Mouse (Mus musculus) heart, embryonic 16.5 days (tissue): Measurements from ENCODE around the gene Tnnc2. TPM values are rescaled to one million over a fixed set of nuclear protein-coding genes. Genes with fewer than 3 reads are reported as not detected.

Experiments used
- ATAC-seq: fragments of 200-750 bp; cut with Nextera tagmentation; replicated peaks from 2 replicates; pipeline ENCODE4 v1.8.0; 2017; ENCODE audit warnings: moderate number of reproducible peaks; ENCODE audit not compliant: insufficient read depth, low FRiP score; ENCODE audit errors: extremely low read depth
- H3K27ac ChIP-seq: fragments of 300-500 bp; sonication (generic); 2 replicates; pipeline ENCODE4 v1.5.1; 2014; ENCODE audit warnings: mild to moderate bottlenecking, low read length, control low read depth, moderate library complexity
- H3K27me3 ChIP-seq: fragments of 300-500 bp; sonication (generic); 2 replicates; pipeline ENCODE4 v1.6.1; 2014; ENCODE audit warnings: low read length, mixed read lengths; ENCODE audit not compliant: control insufficient read depth, insufficient read depth
- H3K36me3 ChIP-seq: fragments of 300-500 bp; sonication (generic); 2 replicates; pipeline ENCODE4 v1.6.1; 2014; ENCODE audit not compliant: control insufficient read depth, insufficient read depth
- H3K4me1 ChIP-seq: fragments of 300-500 bp; sonication (generic); 2 replicates; pipeline ENCODE4 v1.6.1; 2014; ENCODE audit warnings: low read length, mixed read lengths; ENCODE audit not compliant: control insufficient read depth, insufficient read depth
- H3K4me2 ChIP-seq: fragments of 300-500 bp; sonication (generic); 2 replicates; pipeline ENCODE4 v1.6.1; 2014; ENCODE audit warnings: low read depth, mild to moderate bottlenecking, control low read depth, low read length
- H3K4me3 ChIP-seq: fragments of 300-500 bp; sonication (generic); 2 replicates; pipeline ENCODE4 v1.5.1; 2014; ENCODE audit warnings: mild to moderate bottlenecking, control low read depth, low read length
- H3K9ac ChIP-seq: fragments of 300-500 bp; sonication (generic); 2 replicates; pipeline ENCODE4 v1.6.1; 2014; ENCODE audit warnings: low read length, control low read depth
- H3K9me3 ChIP-seq: fragments of 300-500 bp; sonication (generic); replicated peaks from 2 replicates; pipeline ENCODE4 v1.6.1; 2016; ENCODE audit warnings: low read length; ENCODE audit not compliant: control insufficient read depth
- WGBS: fragments of 180-500 bp; shearing (Covaris S2); extraction: QIAGEN DNeasy Blood & Tissue Kit; methylation state at CpG from one replicate; pipeline ENCODE4 v1.1.7; 2014; 5-methylcytosine and 5-hydroxymethylcytosine counted together
- polyA plus RNA-seq: library from polyadenylated mRNA; unstranded; fragments of >200 nt; fragmentation: Nextera tagmentation; extraction: Ambion mirVana; gene quantifications from 2 replicates; pipeline ENCODE4 v1.2.1, GENCODE M21; 2015

Gene Tnnc2
- polyA plus RNA-seq, 1 experiment from 2014 or later, result 28.8 TPM

DNA sequence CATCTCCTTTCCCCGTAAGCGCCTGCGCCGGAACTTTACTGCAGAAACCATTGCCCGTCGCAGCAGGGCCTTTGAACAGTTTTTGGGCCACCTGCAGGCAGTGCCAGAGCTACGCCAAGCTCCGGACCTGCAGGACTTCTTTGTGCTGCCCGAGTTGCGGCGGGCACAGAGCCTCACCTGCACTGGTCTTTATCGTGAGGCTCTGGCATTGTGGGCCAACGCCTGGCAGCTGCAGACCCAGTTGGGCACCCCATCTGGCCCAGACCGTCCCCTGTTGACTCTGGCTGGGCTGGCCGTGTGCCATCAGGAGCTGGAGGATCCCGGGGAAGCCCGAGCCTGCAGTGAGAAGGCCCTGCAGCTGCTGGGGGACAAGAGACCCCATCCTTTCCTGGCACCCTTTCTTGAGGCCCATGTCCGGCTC, 12.1 kb upstream of the Tnnc2 start:
- 87% methylated on average over 18 of the region's 18 CpGs for WGBS
- no peak overlapping the region for H3K4me3 ChIP-seq
- H3K9ac ChIP-seq, result no peak overlapping the region
- no peak overlapping the region for H3K4me2 ChIP-seq
- peaks cover 28% of the 10 kb centered on the region for H3K4me1 ChIP-seq
- no peak overlapping the region for H3K27ac ChIP-seq
- H3K27me3 ChIP-seq, result no peaks in the 10 kb centered on the region
- H3K9me3 ChIP-seq, result no peaks in the 10 kb centered on the region
- H3K36me3 ChIP-seq, result peaks cover 17% of the 10 kb centered on the region
- no peak for ATAC-seq

GRCm38 (mm10) chr2:164790451-164790850, 10.7 kb upstream of the Tnnc2 start:
- Histone ChIP-seq H3K4me2 (no peak overlapping the region), H3K27ac (no peak overlapping the region), H3K4me3 (no peak overlapping the region), H3K9ac (no peak overlapping the region), H3K9me3 (no peaks in the 10 kb centered on the region), H3K4me1 (peaks cover 32% of the 10 kb centered on the region), H3K27me3 (no peaks in the 10 kb centered on the region), H3K36me3 (peaks cover 16% of the 10 kb centered on the region)
- ATAC-seq, result no peak
- WGBS, result 67% methylated on average over 4 of the region's 4 CpGs

DNA sequence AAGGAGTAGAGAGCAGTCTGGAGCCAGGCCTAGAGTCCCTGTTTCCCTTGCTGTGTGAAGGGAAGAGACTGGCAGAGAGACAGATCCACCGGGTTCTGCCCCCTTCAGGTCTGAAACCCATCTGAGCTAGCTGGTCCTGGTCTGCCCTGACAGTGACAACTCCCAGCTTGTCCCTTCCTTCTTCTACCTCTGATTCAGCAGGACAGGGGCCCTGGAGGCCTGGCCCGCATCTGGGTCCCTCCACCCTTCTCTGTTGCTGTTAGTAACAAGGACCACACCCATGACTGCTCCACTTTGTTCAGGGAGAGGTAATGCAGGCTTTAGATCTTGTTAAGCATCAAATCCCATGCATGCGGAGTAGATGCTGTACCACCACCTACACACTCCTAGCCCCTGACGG, 8.6 kb upstream of the Tnnc2 start:
- Histone ChIP-seq H3K27ac (no peak overlapping the region), H3K4me3 (no peak overlapping the region), H3K4me2 (no peak overlapping the region), H3K9me3 (no peaks in the 10 kb centered on the region), H3K4me1 (peaks cover 32% of the 10 kb centered on the region), H3K27me3 (no peaks in the 10 kb centered on the region), H3K36me3 (peaks cover 15% of the 10 kb centered on the region), H3K9ac (peak overlapping the region; percentile 3; the same call in 1 of the 2 replicates)
- ATAC-seq, result no peak
- 59% methylated on average over 4 of the region's 4 CpGs for WGBS

DNA sequence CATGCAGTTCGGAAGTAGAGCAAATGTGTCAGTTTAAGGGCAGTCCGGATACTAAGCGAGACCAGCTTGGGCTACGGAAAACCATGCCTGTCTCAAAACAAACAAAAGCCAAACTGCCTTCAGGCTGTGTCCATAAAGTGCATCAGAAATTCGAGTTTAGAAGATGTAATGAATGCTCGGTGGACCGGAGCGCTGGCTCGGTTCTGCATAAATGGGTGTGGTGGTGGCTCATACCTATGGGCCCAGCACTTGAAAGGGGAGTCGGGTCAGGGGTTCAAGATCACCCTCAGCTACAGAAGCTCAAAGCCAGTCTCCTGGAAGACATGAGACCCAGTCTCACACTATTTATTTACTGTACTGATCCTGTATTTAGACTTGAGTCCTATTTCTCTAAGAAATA, 8.0 kb upstream of the Tnnc2 start:
- no peak for ATAC-seq
- WGBS, result 80% methylated on average over 10 of the region's 10 CpGs
- Histone ChIP-seq H3K4me1 (peaks cover 26% of the 10 kb centered on the region), H3K9ac (no peak overlapping the region), H3K4me3 (no peak overlapping the region), H3K9me3 (no peaks in the 10 kb centered on the region), H3K27me3 (no peaks in the 10 kb centered on the region), H3K36me3 (peaks cover 10% of the 10 kb centered on the region), H3K4me2 (peak overlapping the region; percentile 73), H3K27ac (no peak overlapping the region)

GRCm38 (mm10) chr2:164787032-164787431, 7.3 kb upstream of the Tnnc2 start:
- Histone ChIP-seq H3K4me3 (peak overlapping the region; percentile 73), H3K27ac (peak overlapping the region; percentile 96), H3K9ac (peak overlapping the region; percentile 90), H3K36me3 (peaks cover 3% of the 10 kb centered on the region; the same call in 1 of the 2 replicates), H3K27me3 (no peaks in the 10 kb centered on the region), H3K4me2 (peak overlapping the region; percentile 73), H3K9me3 (no peaks in the 10 kb centered on the region), H3K4me1 (peaks cover 26% of the 10 kb centered on the region)
- WGBS, result 65% methylated on average over 3 of the region's 3 CpGs
- no peak for ATAC-seq

DNA sequence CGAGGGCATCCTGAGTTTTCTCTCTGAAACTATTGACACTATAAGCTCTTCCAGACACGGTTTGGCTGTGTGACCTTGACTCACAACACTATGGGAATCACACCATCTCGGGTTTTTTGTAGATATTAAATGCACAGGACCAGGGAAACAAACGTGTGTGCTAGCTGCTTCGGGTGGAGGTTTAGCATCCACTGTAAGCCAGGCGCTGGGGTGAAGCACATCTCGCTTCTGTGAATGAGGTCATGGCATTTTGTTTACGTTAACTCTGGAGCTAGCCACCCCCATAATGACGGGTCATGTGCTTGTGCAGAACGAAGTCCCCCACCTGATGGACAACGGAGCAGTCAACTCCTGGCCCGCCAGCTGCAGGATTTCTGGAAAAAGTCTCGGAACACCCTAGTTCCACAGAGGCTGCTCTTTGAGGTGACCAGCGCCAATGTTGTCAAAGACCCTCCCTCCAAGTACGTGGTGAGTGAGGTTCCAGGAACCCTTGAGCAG, 6.7 kb upstream of the Tnnc2 start:
- H3K4me3 ChIP-seq, result peak overlapping the region; percentile 73
- H3K9me3 ChIP-seq, result no peaks in the 10 kb centered on the region
- peak overlapping the region; percentile 73 for H3K4me2 ChIP-seq
- peaks cover 2% of the 10 kb centered on the region; the same call in 1 of the 2 replicates for H3K36me3 ChIP-seq
- ATAC-seq, result no peak
- peak overlapping the region; percentile 96 for H3K27ac ChIP-seq
- peak overlapping the region; percentile 90 for H3K9ac ChIP-seq
- no peaks in the 10 kb centered on the region for H3K27me3 ChIP-seq
- 5% methylated on average over 15 of the region's 15 CpGs for WGBS
- peaks cover 26% of the 10 kb centered on the region for H3K4me1 ChIP-seq

DNA sequence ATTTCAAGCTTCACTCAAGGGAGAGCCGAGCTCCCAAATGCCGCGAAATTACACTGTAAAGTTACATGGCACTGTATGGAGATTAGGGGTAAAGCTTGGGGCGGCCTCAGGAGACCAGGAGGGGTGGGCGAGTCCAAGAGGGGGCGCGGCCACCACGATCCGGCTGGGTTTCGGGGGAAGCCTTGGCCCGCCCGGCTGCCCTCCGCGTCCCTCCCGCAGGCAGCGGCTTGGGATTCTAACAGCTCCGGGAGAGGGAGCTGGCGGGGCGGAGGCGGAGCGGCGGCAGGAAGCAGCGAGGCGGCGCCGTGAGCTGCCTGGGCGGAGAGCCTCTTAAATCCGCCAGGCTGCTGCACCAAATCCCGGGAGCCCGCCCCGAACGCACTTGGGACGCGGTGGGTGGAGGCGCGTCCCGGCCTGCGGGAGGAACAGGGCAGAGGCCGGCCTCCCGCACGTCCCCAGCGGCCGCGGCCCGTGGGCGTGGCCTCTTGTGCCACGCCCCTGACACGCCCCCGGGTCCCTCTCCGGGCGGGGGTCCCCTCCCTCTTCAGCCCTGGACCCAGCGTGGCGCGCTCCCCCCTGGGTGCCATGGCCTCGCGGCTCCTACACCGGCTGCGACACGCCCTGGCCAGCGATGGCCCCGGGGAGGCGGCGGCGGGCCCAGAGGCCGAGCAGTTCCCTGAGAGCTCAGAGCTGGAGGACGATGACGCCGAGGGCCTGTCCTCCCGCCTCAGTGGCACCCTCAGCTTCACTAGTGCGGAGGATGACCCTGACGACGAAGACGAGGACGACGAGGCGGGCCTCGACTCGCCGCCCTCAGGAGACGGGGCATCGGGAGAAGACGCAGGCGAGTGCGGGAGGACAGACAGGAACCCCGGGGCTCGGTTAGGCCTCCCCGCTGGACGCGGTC, 6.0 kb upstream of the Tnnc2 start, which contains the start of gene Snx21:
Gene Snx21 (plus strand): TSS at position 343 of the 907 bp plus-strand sequence.
- H3K9ac ChIP-seq, result peak within 1 kb of the TSS; percentile 90
- peaks cover 26% of the 10 kb centered on the region for H3K4me1 ChIP-seq
- peak within 1 kb of the TSS; percentile 96 for H3K27ac ChIP-seq
- ATAC-seq, result peak; percentile 96
- H3K4me3 ChIP-seq, result peak within 1 kb of the TSS; percentile 73
- H3K36me3 ChIP-seq, result peaks cover 2% of the 10 kb centered on the region; the same call in 1 of the 2 replicates
- no peaks in the 10 kb centered on the region for H3K27me3 ChIP-seq
- H3K4me2 ChIP-seq, result peak within 1 kb of the TSS; percentile 73
- under 1% methylated on average over 84 of the region's 89 CpGs for WGBS
- no peaks in the 10 kb centered on the region for H3K9me3 ChIP-seq

GRCm38 (mm10) chr2:164784869-164785420, 5.2 kb upstream of the Tnnc2 start:
- no peak for ATAC-seq
- H3K36me3 ChIP-seq, result peaks cover 2% of the 10 kb centered on the region; the same call in 1 of the 2 replicates
- WGBS, result 5% methylated on average over 7 of the region's 7 CpGs

More at GRCm38 (mm10) chr2:164784869-164785420, 5.2 kb upstream of the Tnnc2 start:
- Histone ChIP-seq H3K4me1 (peaks cover 26% of the 10 kb centered on the region), H3K4me2 (peak overlapping the region; percentile 73), H3K27ac (peak overlapping the region; percentile 96), H3K27me3 (no peaks in the 10 kb centered on the region), H3K4me3 (peak overlapping the region; percentile 73), H3K9me3 (no peaks in the 10 kb centered on the region), H3K9ac (peak overlapping the region; percentile 90)
